Mouse (Mus musculus): ENCODE data around the gene Hist1h3e. TPM values are rescaled to one million over a fixed set of nuclear protein-coding genes. Genes with fewer than 3 reads are reported as not detected.
"Not testable (repeated sequence)": the region's sequence is repeated elsewhere in the genome, so short reads cannot be mapped to it uniquely, and the experiment has no call there.

The Hist1h3e gene
- polyA plus RNA-seq, 1 experiment from 2014 or later, result 2.6 TPM

DNA sequence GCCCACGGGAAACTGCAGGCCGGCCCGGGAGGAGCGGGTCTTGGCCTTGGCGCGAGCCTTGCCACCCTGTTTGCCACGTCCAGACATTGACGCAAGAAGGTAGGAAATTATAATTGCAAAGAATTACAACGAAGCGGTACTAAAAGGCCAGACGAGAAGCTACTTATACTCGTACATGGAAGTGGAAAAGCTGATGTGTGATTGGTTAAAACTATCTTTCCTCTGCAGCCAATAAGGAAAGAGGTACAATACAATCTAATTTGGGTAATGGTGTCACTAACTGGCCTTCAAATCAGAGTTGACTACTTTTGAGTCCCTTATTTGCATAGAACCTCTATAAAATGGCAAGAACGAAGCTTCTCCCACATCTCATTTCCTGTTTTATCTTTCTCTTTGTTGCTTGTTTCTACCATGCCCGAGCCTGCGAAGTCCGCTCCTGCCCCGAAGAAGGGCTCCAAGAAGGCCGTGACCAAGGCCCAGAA, 8.9 kb upstream of the Hist1h3e start, which contains the start of the genes Hist1h2ae and Hist1h2bg:
Gene Hist1h2ae, minus strand, starts transcription at position 199 of the 482 bp plus-strand sequence.
Gene Hist1h2bg, plus strand, starts transcription at position 375 of the 482 bp plus-strand sequence.
- Histone ChIP-seq H3K4me2 (replicated peaks) (peak within 1 kb of the TSS; percentile 64), H3K4me3 (peak within 1 kb of the TSS; percentile 50), H3K27ac (replicated peaks) (peak within 1 kb of the TSS; percentile 97), H3K36me3 (no peaks in the 10 kb centered on the region), H3K9ac (replicated peaks) (peak within 1 kb of the TSS; percentile 69), H3K9me3 (no peaks in the 10 kb centered on the region), H3K4me1 (peaks cover 25% of the 10 kb centered on the region), H3K27me3 (no peaks in the 10 kb centered on the region)
- ATAC-seq (replicated peaks), result peak; percentile 93
- under 1% methylated on average over 18 of the region's 18 CpGs for WGBS

- peak overlapping the region; percentile 50 for H3K4me3 ChIP-seq
- peaks cover 24% of the 10 kb centered on the region for H3K4me1 ChIP-seq
- H3K27me3 ChIP-seq, H3K36me3 ChIP-seq, H3K9me3 ChIP-seq: not testable (repeated sequence)
- peak overlapping the region; percentile 97 for H3K27ac ChIP-seq (replicated peaks)
- H3K9ac ChIP-seq (replicated peaks), result peak overlapping the region; percentile 54
- ATAC-seq (replicated peaks), result peak; percentile 11
- WGBS, result under 1% methylated on average over 27 of the region's 41 CpGs
- H3K4me2 ChIP-seq (replicated peaks), result peak overlapping the region; percentile 64
Observed at GRCm38 (mm10) chr13:23570261-23571021, 8.3 kb upstream of the Hist1h3e start.

DNA sequence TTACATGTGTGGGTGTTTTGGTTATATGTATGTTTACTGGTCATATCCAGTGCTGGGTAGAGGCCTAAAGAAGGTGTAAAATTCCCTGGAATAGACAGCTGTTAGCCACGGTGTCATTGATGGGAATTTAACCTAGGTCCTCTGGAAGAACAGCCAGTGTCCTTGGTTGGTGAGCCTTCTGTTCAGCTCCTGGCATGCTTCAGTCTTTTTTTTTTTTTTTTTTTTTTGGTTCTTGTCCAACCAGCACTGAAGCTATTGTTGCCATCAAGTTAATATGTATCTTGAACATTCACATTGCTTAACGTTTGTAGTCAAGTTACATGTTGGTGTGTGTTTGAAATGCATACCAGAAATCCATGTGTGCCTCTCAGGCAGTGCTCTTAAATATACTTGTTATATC, 2.3 kb upstream of the Hist1h3e start:
- Histone ChIP-seq H3K4me3 (no peak overlapping the region), H3K9ac (replicated peaks) (no peak overlapping the region), H3K9me3 (no peaks in the 10 kb centered on the region), H3K36me3 (no peaks in the 10 kb centered on the region), H3K4me2 (replicated peaks) (no peak overlapping the region), H3K27me3 (no peaks in the 10 kb centered on the region), H3K27ac (replicated peaks) (peak overlapping the region; percentile 97; the same call in 1 of the 2 replicates), H3K4me1 (peaks cover 9% of the 10 kb centered on the region; the same call in 1 of the 2 replicates)
- WGBS, result 90% methylated on average over 2 of the region's 2 CpGs
- no peak for ATAC-seq (replicated peaks)

- peak overlapping the region; percentile 65 for H3K4me2 ChIP-seq (replicated peaks)
- WGBS, result under 1% methylated on average over 18 of the region's 18 CpGs
- ATAC-seq (replicated peaks), result peak; percentile 50
Observed at GRCm38 (mm10) chr13:23562699-23563462, 712 bp upstream of the Hist1h3e start.

GRCm38 (mm10) chr13:23561531-23561882, 662 bp downstream of the Hist1h3e start:
- peaks cover 14% of the 10 kb centered on the region for H3K4me1 ChIP-seq
- peak overlapping the region; percentile 41 for H3K4me2 ChIP-seq (replicated peaks)
- H3K9ac ChIP-seq (replicated peaks), result peak overlapping the region; percentile 72
- peak overlapping the region; percentile 97 for H3K27ac ChIP-seq (replicated peaks)
- H3K27me3 ChIP-seq; H3K9me3 ChIP-seq; ATAC-seq (replicated peaks); H3K36me3 ChIP-seq: not testable (repeated sequence)
- peak overlapping the region; percentile 50 for H3K4me3 ChIP-seq
- 0% methylated on average over 2 of the region's 5 CpGs for WGBS

More at GRCm38 (mm10) chr13:23562699-23563462, 712 bp upstream of the Hist1h3e start:
- no peaks in the 10 kb centered on the region for H3K9me3 ChIP-seq
- H3K36me3 ChIP-seq, result no peaks in the 10 kb centered on the region
- H3K27me3 ChIP-seq, result no peaks in the 10 kb centered on the region
- peak overlapping the region; percentile 50 for H3K4me3 ChIP-seq
- H3K4me1 ChIP-seq, result peaks cover 9% of the 10 kb centered on the region; the same call in 1 of the 2 replicates
- H3K9ac ChIP-seq (replicated peaks), result peak overlapping the region; percentile 56
- H3K27ac ChIP-seq (replicated peaks), result peak overlapping the region; percentile 97

DNA sequence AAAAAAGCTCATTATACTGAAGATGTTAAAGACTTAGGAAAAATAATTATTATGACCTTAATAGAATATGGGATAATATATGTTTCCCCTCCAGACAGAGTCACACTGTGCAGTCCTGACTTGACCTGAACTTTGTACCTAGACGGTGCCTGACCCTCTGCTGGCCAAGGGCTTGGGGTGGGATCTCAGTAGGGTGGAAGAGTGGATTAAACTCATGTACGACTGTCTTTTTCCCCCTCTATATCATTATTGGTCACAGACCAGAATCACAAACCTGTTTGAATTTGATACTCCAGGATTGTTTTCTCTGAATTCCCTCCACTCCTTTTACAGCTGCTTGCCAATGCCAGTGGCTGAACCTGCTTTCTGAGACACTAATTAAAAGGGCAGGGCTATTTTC, 1.5 kb downstream of the Hist1h3e start:
- not testable (repeated sequence) for H3K36me3 ChIP-seq; ATAC-seq (replicated peaks); H3K27me3 ChIP-seq; H3K4me3 ChIP-seq; H3K9me3 ChIP-seq; H3K27ac ChIP-seq (replicated peaks); H3K9ac ChIP-seq (replicated peaks)
- Histone ChIP-seq H3K4me1 (peaks cover 17% of the 10 kb centered on the region), H3K4me2 (replicated peaks) (peak overlapping the region; percentile 15; the same call in 1 of the 2 replicates)
- 10% methylated on average over 2 of the region's 2 CpGs for WGBS

- 68% methylated on average over 3 of the region's 3 CpGs for WGBS
- Histone ChIP-seq H3K9me3 (no peaks in the 10 kb centered on the region), H3K27ac (replicated peaks) (peak overlapping the region; percentile 97; the same call in 1 of the 2 replicates), H3K9ac (replicated peaks) (no peak overlapping the region), H3K27me3 (no peaks in the 10 kb centered on the region), H3K4me2 (replicated peaks) (no peak overlapping the region), H3K4me1 (peaks cover 28% of the 10 kb centered on the region), H3K4me3 (no peak overlapping the region), H3K36me3 (no peaks in the 10 kb centered on the region)
- ATAC-seq (replicated peaks), result no peak
Observed at GRCm38 (mm10) chr13:23556906-23557305, 5.3 kb downstream of the Hist1h3e start.

DNA sequence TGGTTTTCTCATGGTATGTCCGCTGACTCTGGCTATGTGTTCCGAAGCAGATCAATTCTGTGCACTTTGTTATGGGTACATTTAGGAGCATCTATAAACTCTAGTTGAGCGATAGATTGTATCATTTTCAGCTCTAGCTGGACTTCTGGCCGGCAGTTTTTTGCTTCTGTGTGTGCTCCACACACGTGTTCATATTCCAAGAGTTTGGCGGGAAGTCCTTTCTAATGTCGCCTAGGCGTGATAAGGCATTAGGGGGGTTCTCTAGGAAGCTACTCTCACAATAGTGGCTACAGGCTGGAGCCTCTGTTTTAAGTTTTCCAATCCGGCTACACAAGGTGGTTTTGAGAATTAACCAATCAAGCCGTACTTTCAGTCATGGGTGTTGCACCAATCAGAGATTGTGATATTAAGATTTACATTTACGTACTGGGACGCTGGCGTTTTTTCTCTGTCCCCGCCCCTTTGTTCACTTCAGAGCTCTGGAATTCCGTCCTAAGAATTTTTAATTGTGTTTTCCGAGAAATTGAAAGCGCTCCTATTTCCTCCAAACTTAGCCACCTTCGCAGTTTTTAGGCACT, 6.2 kb downstream of the Hist1h3e start:
- peak; percentile 84 for ATAC-seq (replicated peaks)
- Histone ChIP-seq H3K4me2 (replicated peaks) (peak overlapping the region; percentile 99), H3K27ac (replicated peaks) (peak overlapping the region; percentile 97), H3K9ac (replicated peaks) (peak overlapping the region; percentile 78), H3K27me3 (no peaks in the 10 kb centered on the region), H3K4me1 (peaks cover 35% of the 10 kb centered on the region), H3K36me3 (no peaks in the 10 kb centered on the region), H3K9me3 (no peaks in the 10 kb centered on the region), H3K4me3 (peak overlapping the region; percentile 57)
- under 1% methylated on average over 18 of the region's 18 CpGs for WGBS

- no peaks in the 10 kb centered on the region for H3K27me3 ChIP-seq
- H3K9me3 ChIP-seq, result no peaks in the 10 kb centered on the region
- no peaks in the 10 kb centered on the region for H3K36me3 ChIP-seq
- peak overlapping the region; percentile 78 for H3K9ac ChIP-seq (replicated peaks)
- peak overlapping the region; percentile 97 for H3K27ac ChIP-seq (replicated peaks)
- peak; percentile 87 for ATAC-seq (replicated peaks)
- H3K4me1 ChIP-seq, result peaks cover 37% of the 10 kb centered on the region
- H3K4me2 ChIP-seq (replicated peaks), result peak overlapping the region; percentile 99
- WGBS, result under 1% methylated on average over 54 of the region's 54 CpGs
- H3K4me3 ChIP-seq, result peak overlapping the region; percentile 57
Observed at GRCm38 (mm10) chr13:23554925-23555838, 7.0 kb downstream of the Hist1h3e start.

DNA sequence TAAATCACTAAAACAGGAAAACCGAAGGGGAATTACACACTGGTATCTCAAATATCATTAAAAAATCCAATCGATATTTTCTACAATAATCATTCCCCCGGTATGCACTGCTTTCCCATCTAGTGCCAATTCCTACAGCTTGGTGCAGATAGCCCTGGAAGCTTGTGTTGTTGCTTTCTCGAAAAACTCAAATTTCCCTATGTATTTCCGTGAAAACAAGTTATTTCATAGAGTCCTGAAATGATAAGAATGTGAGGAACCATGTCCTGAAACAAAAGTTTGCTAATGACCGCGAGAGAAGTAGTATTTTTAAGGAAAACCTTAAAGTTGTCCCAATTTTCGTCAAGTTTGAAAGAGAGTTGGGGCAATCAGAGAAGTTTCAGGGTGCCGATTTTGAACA, 7.8 kb downstream of the Hist1h3e start:
- Histone ChIP-seq H3K9ac (replicated peaks) (peak overlapping the region; percentile 78), H3K9me3 (no peaks in the 10 kb centered on the region), H3K36me3 (no peaks in the 10 kb centered on the region), H3K27me3 (no peaks in the 10 kb centered on the region), H3K4me2 (replicated peaks) (peak overlapping the region; percentile 99), H3K4me3 (peak overlapping the region; percentile 57), H3K27ac (replicated peaks) (peak overlapping the region; percentile 97), H3K4me1 (peaks cover 37% of the 10 kb centered on the region)
- no peak for ATAC-seq (replicated peaks)
- 22% methylated on average over 9 of the region's 9 CpGs for WGBS

- Histone ChIP-seq H3K4me2 (replicated peaks) (peak within 1 kb of the TSS; percentile 99), H3K27ac (replicated peaks) (peak within 1 kb of the TSS; percentile 97), H3K9ac (replicated peaks) (peak within 1 kb of the TSS; percentile 78; the same call in 1 of the 2 replicates), H3K27me3 (no peaks in the 10 kb centered on the region), H3K4me3 (0 out of 2 replicates have a peak within 1 kb of the TSS, but pooled peaks have one; percentile 57), H3K4me1 (peaks cover 37% of the 10 kb centered on the region), H3K36me3 (no peaks in the 10 kb centered on the region), H3K9me3 (no peaks in the 10 kb centered on the region)
- ATAC-seq (replicated peaks), result no peak
Observed at GRCm38 (mm10) chr13:23552962-23553361, 9.2 kb downstream of the Hist1h3e start, which contains the start of gene Hist1h1d. Gene Hist1h1d (plus strand): TSS chr13:23553262.

Data from forebrain, embryonic 15.5 days (tissue).